Mouse (Mus musculus) c-Kit-positive CD71-positive TER-119-negative erythroid progenitor cells, embryonic 14.5 days (primary cell): Measurements from ENCODE around the gene Sos2.
"Not testable (repeated sequence)": the region's sequence is repeated elsewhere in the genome, so short reads cannot be mapped to it uniquely, and the experiment has no call there.

Experiments
- DNase-seq: peaks from one replicate; pipeline ENCODE4 v3.0.0-alpha.2; 2013; ENCODE audit warnings: low read depth

The Sos2 gene

DNA sequence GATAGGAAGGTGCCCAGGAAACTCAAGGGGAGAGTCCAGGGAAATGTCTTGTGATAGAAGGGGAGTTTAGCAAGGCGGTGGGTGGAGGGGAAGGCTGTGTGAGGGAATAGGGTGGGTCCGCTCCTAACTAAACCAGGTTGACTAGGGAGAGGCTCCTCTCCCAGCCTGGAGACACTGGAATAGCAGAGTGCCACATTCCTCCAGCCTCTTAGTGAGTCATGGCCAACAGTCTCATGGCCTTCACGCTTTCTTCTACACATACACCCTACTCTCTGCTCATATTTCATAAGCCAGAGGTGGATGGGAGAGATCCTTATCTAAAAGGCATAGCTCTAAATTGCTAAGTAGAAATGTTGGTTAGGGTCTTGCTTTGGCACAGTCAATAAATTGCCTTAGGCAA, 111.7 kb downstream of the Sos2 start:
- no peak for DNase-seq

DNA sequence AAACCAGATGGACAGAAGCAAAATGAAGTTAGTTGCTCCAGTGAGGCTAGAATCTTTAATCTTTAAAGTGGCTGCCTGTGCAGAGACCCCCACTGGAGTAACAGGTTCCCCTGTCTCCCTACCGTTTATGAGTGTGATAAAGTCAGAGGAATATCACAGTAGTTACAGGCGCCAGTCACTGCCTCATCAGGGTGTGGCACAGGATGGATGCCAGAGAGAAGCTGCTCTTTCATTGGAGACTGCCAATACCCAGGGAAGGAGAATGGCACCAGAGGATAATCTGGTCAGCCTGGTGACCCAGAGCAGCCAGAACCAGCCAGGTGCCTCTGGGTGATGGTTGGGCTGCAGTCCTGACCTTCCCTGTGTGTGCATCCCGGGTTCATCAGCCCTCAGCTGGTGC, 113.4 kb downstream of the Sos2 start:
- DNase-seq = no peak

DNA sequence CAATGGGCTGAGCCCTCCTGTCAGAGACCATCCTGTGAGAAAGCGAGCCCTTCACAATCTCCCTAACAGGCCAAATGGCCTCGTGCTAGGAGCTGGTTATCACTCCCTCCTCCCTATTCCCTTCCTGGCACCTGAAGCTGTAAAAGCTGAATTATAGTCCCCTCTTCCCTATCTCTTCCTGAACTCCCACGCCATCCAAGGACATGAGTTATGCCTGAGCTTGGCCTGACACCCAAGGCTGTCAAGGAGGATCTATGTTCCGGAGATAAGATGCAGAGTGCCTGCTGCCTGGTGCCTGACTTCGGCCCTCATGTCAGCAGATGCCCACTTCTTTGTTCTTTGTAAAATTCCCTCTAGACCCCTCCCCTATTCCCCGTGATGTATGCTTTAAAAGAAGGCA, 120.6 kb downstream of the Sos2 start:
- DNase-seq = not testable (repeated sequence)

DNA sequence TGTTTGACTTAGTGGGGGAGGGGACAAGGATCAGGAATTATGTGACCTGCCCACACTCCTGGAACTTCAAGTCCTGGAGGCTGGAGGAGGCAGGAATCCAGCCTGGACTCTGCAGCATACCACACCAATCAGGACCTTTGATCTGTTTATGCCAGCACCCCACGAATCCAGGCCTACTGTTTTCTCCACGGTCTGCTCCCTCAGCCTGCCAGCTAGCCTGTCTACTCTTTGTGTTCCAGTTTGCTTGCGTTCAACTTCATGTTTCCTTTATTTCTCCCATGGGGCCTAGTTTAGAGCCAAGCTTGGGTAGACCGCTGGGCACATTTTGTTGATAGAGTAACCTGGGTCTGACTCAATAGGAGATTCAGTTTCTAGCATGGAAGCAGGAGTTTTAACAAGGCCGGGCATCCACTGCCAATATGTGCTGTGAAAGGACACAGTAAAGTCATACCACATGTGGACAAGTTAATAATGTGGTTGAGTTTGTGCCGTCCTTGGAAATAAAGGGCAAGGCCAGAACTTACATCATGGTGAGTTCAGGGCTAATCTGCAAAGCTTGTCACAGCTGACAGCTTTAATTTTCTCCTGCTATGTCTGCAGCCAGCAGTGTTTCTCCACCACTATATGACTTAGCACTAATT, 125.3 kb downstream of the Sos2 start:
- DNase-seq = no peak

DNA sequence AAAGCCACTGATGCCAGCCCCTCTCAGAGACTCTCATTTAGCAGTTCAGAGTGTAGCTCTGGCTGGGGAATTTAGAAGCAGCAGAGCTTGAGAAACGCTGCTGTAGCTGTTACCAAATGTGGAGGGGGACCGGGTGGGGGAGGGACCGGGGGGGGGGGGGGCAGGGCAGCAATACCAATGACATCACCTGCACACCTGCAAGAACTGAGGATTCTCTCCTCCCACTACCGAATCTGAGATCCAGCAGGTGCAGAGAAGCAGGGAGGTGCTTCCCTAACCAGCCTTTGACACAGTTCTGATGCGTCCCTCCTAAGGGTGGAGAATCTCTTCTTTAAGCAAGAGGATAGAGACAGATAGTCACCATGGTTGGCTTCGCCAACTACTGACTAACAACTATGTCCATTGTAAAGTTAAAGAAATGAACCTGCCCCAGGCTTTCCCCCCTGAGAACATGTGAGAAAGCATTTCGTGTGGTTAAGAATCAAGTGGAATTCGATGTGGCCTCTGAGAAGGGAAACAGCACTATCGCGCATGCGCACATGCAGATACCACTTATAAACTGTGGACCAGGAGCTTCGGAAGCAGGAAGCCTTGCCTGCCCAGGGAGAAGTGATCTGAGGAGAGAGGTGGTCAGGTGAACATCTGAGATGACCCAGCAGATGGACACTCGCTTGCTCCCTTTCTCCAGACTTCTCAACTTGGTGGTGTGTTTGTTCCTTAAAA, 136.0 kb downstream of the Sos2 start:
- no peak for DNase-seq

- no peak for DNase-seq
These were observed 136.7 kb downstream of the Sos2 start for GRCm38 (mm10) chr12:69544994-69545393.

DNA sequence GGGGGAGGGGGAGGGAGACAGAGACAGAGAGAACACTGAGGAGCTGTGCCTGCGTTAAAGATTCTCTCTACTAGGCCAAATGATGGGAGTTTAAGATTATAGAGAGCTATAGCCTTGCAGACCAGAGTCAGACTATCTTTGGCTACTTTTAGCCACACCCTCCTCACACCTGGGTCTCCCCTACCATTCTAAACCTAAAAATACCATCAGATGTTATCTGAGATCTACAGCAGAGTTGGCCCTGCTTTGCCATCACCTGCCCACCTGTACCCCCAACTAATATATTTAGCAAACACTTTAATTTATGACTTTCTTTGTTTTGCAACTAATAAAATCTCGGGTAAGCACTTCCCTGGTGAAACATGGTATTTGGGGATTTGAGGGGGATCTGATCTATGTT, 137.1 kb downstream of the Sos2 start:
- DNase-seq = no peak

GRCm38 (mm10) chr12:69542376-69542775, 139.3 kb downstream of the Sos2 start:
- no peak for DNase-seq

GRCm38 (mm10) chr12:69541663-69542062, 140.0 kb downstream of the Sos2 start:
- no peak for DNase-seq

GRCm38 (mm10) chr12:69539353-69539752, 142.3 kb downstream of the Sos2 start:
- no peak for DNase-seq

- DNase-seq = no peak
These were observed 143.2 kb downstream of the Sos2 start for GRCm38 (mm10) chr12:69538362-69538950.

DNA sequence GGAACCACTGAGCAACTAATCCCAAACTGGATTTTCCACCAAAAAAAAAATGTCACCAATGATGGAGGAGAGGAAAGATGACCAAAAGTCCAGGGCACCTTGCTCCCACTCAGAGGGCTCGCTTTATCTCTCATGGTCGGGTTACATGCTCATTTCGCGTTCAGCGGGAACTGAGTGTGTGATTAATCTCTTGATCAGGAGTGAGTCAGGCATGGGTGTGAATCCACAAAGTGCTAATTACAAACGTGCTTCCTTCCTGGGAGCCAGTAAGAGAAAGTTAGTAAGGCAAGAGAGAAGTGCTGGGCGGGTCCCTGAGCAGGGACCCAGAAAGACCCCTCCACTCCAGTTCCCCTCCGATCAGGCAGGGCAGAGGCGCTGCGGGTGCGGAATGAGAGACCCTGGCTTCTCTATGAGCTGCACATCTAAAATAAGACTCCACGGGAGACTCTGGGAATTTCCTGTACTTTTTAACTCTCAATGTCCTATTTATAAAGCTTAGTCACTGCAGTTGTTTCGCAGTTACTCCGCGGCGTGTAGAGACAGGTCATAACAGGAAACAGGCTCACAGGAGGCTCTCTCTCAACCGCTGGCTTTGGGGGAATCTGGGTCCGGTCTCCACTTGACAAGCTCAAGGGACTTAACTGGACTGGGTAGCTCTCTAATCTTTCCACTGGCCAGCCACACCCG, 143.8 kb downstream of the Sos2 start:
- DNase-seq = no peak

- no peak for DNase-seq
These were observed 144.4 kb downstream of the Sos2 start for GRCm38 (mm10) chr12:69537243-69537674.

- no peak for DNase-seq
These were observed 144.9 kb downstream of the Sos2 start for GRCm38 (mm10) chr12:69536616-69537242.
